Mouse (Mus musculus) forebrain, embryonic 15.5 days (tissue): ENCODE data around the gene Gkap1. TPM values are rescaled to one million over a fixed set of nuclear protein-coding genes. Genes with fewer than 3 reads are reported as not detected.

Experiments
- ATAC-seq: fragments of 200-750 bp; cut with Nextera tagmentation; replicated peaks from 2 replicates; pipeline ENCODE4 v1.8.0; 2017; ENCODE audit warnings: mild to moderate bottlenecking, moderate TSS enrichment, moderate library complexity
- H3K27ac ChIP-seq: fragments of 300-500 bp; sonication (generic); replicated peaks from 2 replicates; pipeline ENCODE4 v1.5.1; 2015; ENCODE audit warnings: mild to moderate bottlenecking, inconsistent platforms
- H3K27me3 ChIP-seq: fragments of 300-500 bp; sonication (generic); 2 replicates; pipeline ENCODE4 v1.6.1; 2015; ENCODE audit warnings: inconsistent platforms
- H3K36me3 ChIP-seq: fragments of 300-500 bp; sonication (generic); 2 replicates; pipeline ENCODE4 v1.6.1; 2015; ENCODE audit warnings: mild to moderate bottlenecking, inconsistent platforms
- H3K4me1 ChIP-seq: fragments of 300-500 bp; sonication (generic); 2 replicates; pipeline ENCODE4 v1.6.1; 2015; ENCODE audit warnings: inconsistent platforms
- H3K4me2 ChIP-seq: fragments of 300-500 bp; sonication (generic); replicated peaks from 2 replicates; pipeline ENCODE4 v1.6.1; 2015; ENCODE audit warnings: mild to moderate bottlenecking, inconsistent platforms
- H3K4me3 ChIP-seq: fragments of 300-500 bp; sonication (generic); 2 replicates; pipeline ENCODE4 v1.5.1; 2015; ENCODE audit warnings: mild to moderate bottlenecking, inconsistent platforms
- H3K9ac ChIP-seq: fragments of 300-500 bp; sonication (generic); replicated peaks from 2 replicates; pipeline ENCODE4 v1.6.1; 2015; ENCODE audit warnings: mild to moderate bottlenecking, inconsistent platforms
- H3K9me3 ChIP-seq: fragments of 300-500 bp; sonication (generic); 2 replicates; pipeline ENCODE4 v1.6.1; 2016; ENCODE audit warnings: inconsistent platforms
- WGBS: fragments of 180-500 bp; shearing (Covaris S2); methylation state at CpG from one replicate; pipeline ENCODE4 v1.1.7; 2015; ENCODE audit warnings: mixed read lengths; 5-methylcytosine and 5-hydroxymethylcytosine counted together
- polyA plus RNA-seq: library from polyadenylated mRNA; unstranded; fragments of >200 nt; fragmentation: Nextera tagmentation; extraction: Ambion mirVana; gene quantifications from 2 replicates; pipeline ENCODE4 v1.2.1, GENCODE M21; 2015

Gene Gkap1
- polyA plus RNA-seq, 1 experiment from 2014 or later: 23.8 TPM

GRCm38 (mm10) chr13:58214346-58215252 is 60.9 kb downstream of the Gkap1 start:
- H3K9me3 ChIP-seq: no peaks in the 10 kb centered on the region
- peak overlapping the region; percentile 87 for H3K9ac ChIP-seq
- H3K36me3 ChIP-seq: no peaks in the 10 kb centered on the region
- 0 out of 2 replicates have a peak, but pooled peaks cover 5% of the 10 kb centered on the region for H3K27me3 ChIP-seq
- 1% methylated on average over 49 of the region's 49 CpGs for WGBS
- H3K4me2 ChIP-seq: peak overlapping the region; percentile 82
- H3K4me3 ChIP-seq: peak overlapping the region; percentile 78
- H3K4me1 ChIP-seq: peaks cover 43% of the 10 kb centered on the region
- H3K27ac ChIP-seq: peak overlapping the region; percentile 91
- ATAC-seq: peak; percentile 71

- no peak for ATAC-seq
- Histone ChIP-seq H3K9ac (peak overlapping the region; percentile 87; the same call in 1 of the 2 replicates), H3K9me3 (no peaks in the 10 kb centered on the region), H3K27me3 (0 out of 2 replicates have a peak, but pooled peaks cover 5% of the 10 kb centered on the region), H3K27ac (no peak overlapping the region), H3K36me3 (no peaks in the 10 kb centered on the region), H3K4me1 (peaks cover 43% of the 10 kb centered on the region), H3K4me2 (peak overlapping the region; percentile 82), H3K4me3 (peak overlapping the region; percentile 78)
- WGBS: 66% methylated on average over 8 of the region's 8 CpGs
These were observed 61.7 kb downstream of the Gkap1 start for GRCm38 (mm10) chr13:58213801-58214200.

GRCm38 (mm10) chr13:58212530-58212929 is 63.0 kb downstream of the Gkap1 start:
- ATAC-seq: no peak
- peaks cover 43% of the 10 kb centered on the region for H3K4me1 ChIP-seq
- H3K9ac ChIP-seq: no peak overlapping the region
- 0 out of 2 replicates have a peak, but pooled peaks cover 5% of the 10 kb centered on the region for H3K27me3 ChIP-seq
- no peaks in the 10 kb centered on the region for H3K36me3 ChIP-seq
- no peaks in the 10 kb centered on the region for H3K9me3 ChIP-seq
- H3K27ac ChIP-seq: no peak overlapping the region
- H3K4me3 ChIP-seq: no peak overlapping the region
- H3K4me2 ChIP-seq: no peak overlapping the region
- WGBS: 76% methylated on average over 2 of the region's 2 CpGs

GRCm38 (mm10) chr13:58210441-58210840 is 65.1 kb downstream of the Gkap1 start:
- H3K4me3 ChIP-seq: no peak overlapping the region
- no peaks in the 10 kb centered on the region for H3K9me3 ChIP-seq
- H3K27ac ChIP-seq: no peak overlapping the region
- no peaks in the 10 kb centered on the region for H3K36me3 ChIP-seq
- no peaks in the 10 kb centered on the region for H3K27me3 ChIP-seq
- ATAC-seq: no peak
- no peak overlapping the region for H3K4me2 ChIP-seq
- H3K9ac ChIP-seq: no peak overlapping the region
- 78% methylated on average over 5 of the region's 5 CpGs for WGBS
- peaks cover 36% of the 10 kb centered on the region for H3K4me1 ChIP-seq

- ATAC-seq: no peak
- Histone ChIP-seq H3K4me1 (peaks cover 8% of the 10 kb centered on the region; the same call in 1 of the 2 replicates), H3K27ac (no peak overlapping the region), H3K9me3 (no peaks in the 10 kb centered on the region), H3K4me3 (no peak overlapping the region), H3K36me3 (no peaks in the 10 kb centered on the region), H3K27me3 (no peaks in the 10 kb centered on the region), H3K4me2 (no peak overlapping the region), H3K9ac (no peak overlapping the region)
- WGBS: 96% methylated on average over 4 of the region's 4 CpGs
These were observed 69.4 kb downstream of the Gkap1 start for GRCm38 (mm10) chr13:58206084-58206483.

- Histone ChIP-seq H3K4me3 (no peak overlapping the region), H3K36me3 (no peaks in the 10 kb centered on the region), H3K27ac (no peak overlapping the region), H3K4me1 (0 out of 2 replicates have a peak, but pooled peaks cover 2% of the 10 kb centered on the region), H3K9me3 (no peaks in the 10 kb centered on the region), H3K4me2 (no peak overlapping the region), H3K27me3 (no peaks in the 10 kb centered on the region), H3K9ac (no peak overlapping the region)
- ATAC-seq: no peak
- 68% methylated on average over 4 of the region's 4 CpGs for WGBS
These were observed 70.5 kb downstream of the Gkap1 start for GRCm38 (mm10) chr13:58204986-58205385.

- no peaks in the 10 kb centered on the region for H3K36me3 ChIP-seq
- 94% methylated on average over 3 of the region's 3 CpGs for WGBS
- no peaks in the 10 kb centered on the region for H3K27me3 ChIP-seq
- ATAC-seq: no peak
- H3K27ac ChIP-seq: no peak overlapping the region
- H3K4me2 ChIP-seq: no peak overlapping the region
- H3K4me1 ChIP-seq: 0 out of 2 replicates have a peak, but pooled peaks cover 2% of the 10 kb centered on the region
- H3K9ac ChIP-seq: no peak overlapping the region
- H3K9me3 ChIP-seq: no peaks in the 10 kb centered on the region
- H3K4me3 ChIP-seq: no peak overlapping the region
These were observed 71.3 kb downstream of the Gkap1 start for GRCm38 (mm10) chr13:58204202-58204601.

GRCm38 (mm10) chr13:58202903-58203302 is 72.6 kb downstream of the Gkap1 start:
- no peak overlapping the region for H3K4me3 ChIP-seq
- H3K27ac ChIP-seq: no peak overlapping the region
- H3K4me2 ChIP-seq: no peak overlapping the region
- no peak for ATAC-seq
- WGBS: 85% methylated on average over 1 of the region's 1 CpGs
- peaks cover 3% of the 10 kb centered on the region; the same call in 1 of the 2 replicates for H3K36me3 ChIP-seq
- H3K9me3 ChIP-seq: no peaks in the 10 kb centered on the region
- H3K9ac ChIP-seq: no peak overlapping the region
- H3K27me3 ChIP-seq: no peaks in the 10 kb centered on the region
- H3K4me1 ChIP-seq: 0 out of 2 replicates have a peak, but pooled peaks cover 2% of the 10 kb centered on the region

GRCm38 (mm10) chr13:58201908-58202307 is 73.6 kb downstream of the Gkap1 start:
- WGBS: 93% methylated on average over 3 of the region's 3 CpGs
- ATAC-seq: no peak

GRCm38 (mm10) chr13:58201343-58201742 is 74.2 kb downstream of the Gkap1 start:
- Histone ChIP-seq H3K27ac (no peak overlapping the region), H3K4me2 (no peak overlapping the region), H3K4me1 (0 out of 2 replicates have a peak, but pooled peaks cover 2% of the 10 kb centered on the region), H3K9ac (no peak overlapping the region), H3K36me3 (peaks cover 16% of the 10 kb centered on the region), H3K27me3 (no peaks in the 10 kb centered on the region), H3K9me3 (no peaks in the 10 kb centered on the region), H3K4me3 (no peak overlapping the region)
- no peak for ATAC-seq
- WGBS: 88% methylated on average over 6 of the region's 6 CpGs

More at GRCm38 (mm10) chr13:58201908-58202307, 73.6 kb downstream of the Gkap1 start:
- Histone ChIP-seq H3K36me3 (peaks cover 13% of the 10 kb centered on the region), H3K9me3 (no peaks in the 10 kb centered on the region), H3K4me1 (0 out of 2 replicates have a peak, but pooled peaks cover 2% of the 10 kb centered on the region), H3K27me3 (no peaks in the 10 kb centered on the region), H3K4me3 (no peak overlapping the region), H3K27ac (no peak overlapping the region), H3K9ac (no peak overlapping the region), H3K4me2 (no peak overlapping the region)

- Histone ChIP-seq H3K4me2 (no peak overlapping the region), H3K27ac (no peak overlapping the region), H3K9ac (no peak overlapping the region), H3K36me3 (peaks cover 30% of the 10 kb centered on the region), H3K4me3 (no peak overlapping the region), H3K27me3 (no peaks in the 10 kb centered on the region), H3K9me3 (no peaks in the 10 kb centered on the region), H3K4me1 (no peaks in the 10 kb centered on the region)
- no peak for ATAC-seq
- 97% methylated on average over 7 of the region's 7 CpGs for WGBS
These were observed 77.4 kb downstream of the Gkap1 start for GRCm38 (mm10) chr13:58197981-58198640.

GRCm38 (mm10) chr13:58197211-58197610 is 78.3 kb downstream of the Gkap1 start:
- H3K4me3 ChIP-seq: no peak overlapping the region
- H3K36me3 ChIP-seq: peaks cover 32% of the 10 kb centered on the region
- no peak for ATAC-seq
- no peak overlapping the region for H3K4me2 ChIP-seq
- no peaks in the 10 kb centered on the region for H3K4me1 ChIP-seq
- WGBS: 79% methylated on average over 3 of the region's 3 CpGs
- H3K27me3 ChIP-seq: no peaks in the 10 kb centered on the region
- no peaks in the 10 kb centered on the region for H3K9me3 ChIP-seq
- H3K27ac ChIP-seq: no peak overlapping the region
- no peak overlapping the region for H3K9ac ChIP-seq
